ENCODE assay signal across 22 mouse cellular contexts in the genomic region with DNA sequence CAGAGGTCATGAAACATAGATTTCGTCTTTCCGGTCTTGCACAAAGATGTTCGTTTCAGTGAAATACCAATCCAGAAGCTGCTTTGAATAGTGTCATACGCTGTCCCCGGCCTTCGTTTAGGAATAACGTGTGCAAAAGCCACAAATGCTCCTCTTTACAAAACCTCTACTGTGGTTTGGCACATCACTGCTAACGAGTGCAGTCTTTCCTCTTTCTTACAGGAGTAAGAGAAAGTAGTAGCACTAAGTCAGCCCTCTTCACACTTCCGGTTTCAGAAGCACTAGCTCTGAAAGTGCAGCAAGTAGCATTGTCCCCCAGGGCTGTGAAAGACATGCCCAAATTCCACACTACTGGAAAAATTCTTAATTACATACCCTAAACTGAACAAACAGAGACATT. TPM values are rescaled to one million over a fixed set of nuclear protein-coding genes. Genes with fewer than 3 reads are reported as not detected.
A peak's percentile ranks its signal among the peaks of the same experiment; 100 is the strongest.
DNase-seq lines count a peak whose midpoint lies in the region; ATAC-seq lines count a peak whose summit lies in the region.
"Had no signal": no experiment of that assay in that cellular context is flagged by ENCODE, and none has a peak within 500 bp of the region (broad histone marks: within the 10 kb centered on the region; RNA-seq: fewer than 3 reads in every experiment).

No protein-coding gene starts in this region.

- ATAC-seq in inflammation-experienced regulatory T-cells, adult 6 months = peak; percentile 78
- ATAC-seq: forebrain, embryonic 14.5 days had no signal

- peak; percentile 1 for DNase-seq in lung, postnatal 25 days (ENCODE audit: low spot score)
- DNase-seq in lung, postnatal 4 days = no peak
- peak; percentile 35 to 45 for DNase-seq in CD8-positive naive resting alpha-beta T cell, adult 2 months (ENCODE audit: low read depth in 2 of 2, low spot score in 2 of 2)
- DNase-seq in thymus, postnatal 0 days (ENCODE audit: low spot score) = peak; percentile 60
- DNase-seq in heart, postnatal 4 days = no peak
- no peak for DNase-seq in right cerebral cortex, adult 2 months (ENCODE audit: low spot score in 2 of 2)
- no peak for DNase-seq in cerebellum, postnatal 4 days (ENCODE audit: low spot score in 2 of 2)
- DNase-seq: cerebellum, postnatal 10 days; kidney, adult 9 months; left cerebral cortex, postnatal 4 days; right cerebral cortex, postnatal 4 days had no signal

RNA-seq across cellular contexts. Expression of a gene that starts 15.6 kb away (rescaled TPM):
- polyA plus RNA-seq in inflammation-experienced regulatory T-cells, adult 6 months (2017; shearing (Covaris generic)) = 10 to 100 TPM; 65.0 to 80.7 (median 69.6) TPM
- polyA plus RNA-seq in thymus, postnatal 0 days (2015; fragmentation: Nextera tagmentation; extraction: Ambion mirVana) = 3.1 and 4.3 TPM in 2 replicates
- total RNA-seq in heart, postnatal 4 days (2021) = not detected
- total RNA-seq: adrenal gland, adult 18-20 months; G1E; left cerebral cortex, postnatal 4 days had no signal
- polyA plus RNA-seq: forebrain, embryonic 14.5 days; G1E; heart, embryonic 14.5 days; hindbrain, embryonic 10.5 days; intestine, embryonic 14.5 days; liver, embryonic 11.5 days; lung, embryonic 15.5 days; neural tube, embryonic 15.5 days; stomach, embryonic 15.5 days had no signal

Comparison
In these comparisons a context has a peak if more than half of its experiments do, and no peak if none do; other contexts are left out.
1. DNase-seq: peak in lung, postnatal 25 days (single experiment), CD8-positive naive resting alpha-beta T cell, adult 2 months (2 of 2) and thymus, postnatal 0 days (single experiment); none in lung, postnatal 4 days (0 of 2), heart, postnatal 4 days (single experiment), right cerebral cortex, adult 2 months (0 of 2) and cerebellum, postnatal 4 days (0 of 2).
2. RNA of a gene that starts 15.6 kb away (polyA plus RNA-seq): 65.0 to 80.7 TPM in inflammation-experienced regulatory T-cells, adult 6 months; 3.1 to 4.3 TPM in thymus, postnatal 0 days; every median in the first group is over 10 times any median in the second.